Mouse (Mus musculus) midbrain, embryonic 11.5 days (tissue): ENCODE data around the gene Fkbp7. TPM values are rescaled to one million over a fixed set of nuclear protein-coding genes. Genes with fewer than 3 reads are reported as not detected.

Experiments
- ATAC-seq: fragments of 200-750 bp; cut with Nextera tagmentation; 2 replicates; pipeline ENCODE4 v1.8.0; 2017; ENCODE audit warnings: moderate TSS enrichment, moderate library complexity; ENCODE audit not compliant: low FRiP score
- DNase-seq: peaks from one replicate; pipeline ENCODE4 v3.0.0; 2015; ENCODE audit warnings: low spot score; ENCODE audit errors: missing footprints
- H3K27ac ChIP-seq: fragments of 300-500 bp; sonication (generic); 2 replicates; pipeline ENCODE4 v1.5.1; 2014; ENCODE audit warnings: low read depth, low read length
- H3K27me3 ChIP-seq: fragments of 300-500 bp; sonication (generic); 2 replicates; pipeline ENCODE4 v1.6.1; 2014; ENCODE audit warnings: mild to moderate bottlenecking, low read length, moderate library complexity, mixed read lengths; ENCODE audit not compliant: control insufficient read depth, insufficient read depth
- H3K36me3 ChIP-seq: fragments of 300-500 bp; sonication (generic); 2 replicates; pipeline ENCODE4 v1.6.1; 2014; ENCODE audit warnings: mild to moderate bottlenecking, low read length, moderate library complexity, mixed read lengths; ENCODE audit not compliant: control insufficient read depth, insufficient read depth
- H3K4me1 ChIP-seq: fragments of 300-500 bp; sonication (generic); 2 replicates; pipeline ENCODE4 v1.6.1; 2014; ENCODE audit warnings: low read length; ENCODE audit not compliant: control insufficient read depth, insufficient read depth
- H3K4me2 ChIP-seq: fragments of 300-500 bp; sonication (generic); 2 replicates; pipeline ENCODE4 v1.6.1; 2014; ENCODE audit warnings: mild to moderate bottlenecking, moderate library complexity
- H3K4me3 ChIP-seq: fragments of 300-500 bp; sonication (generic); 2 replicates; pipeline ENCODE4 v1.5.1; 2014; ENCODE audit warnings: low read depth, low read length
- H3K9ac ChIP-seq: fragments of 300-500 bp; sonication (generic); 2 replicates; pipeline ENCODE4 v1.6.1; 2014; ENCODE audit warnings: low read length
- H3K9me3 ChIP-seq: fragments of 300-500 bp; sonication (generic); 2 replicates; pipeline ENCODE4 v1.6.1; 2016; ENCODE audit warnings: low read length; ENCODE audit not compliant: control insufficient read depth
- WGBS: fragments of 180-500 bp; shearing (Covaris S2); extraction: QIAGEN DNeasy Blood & Tissue Kit; methylation state at CpG from one replicate; pipeline ENCODE4 v1.1.7; 2014; 5-methylcytosine and 5-hydroxymethylcytosine counted together
- polyA plus RNA-seq: library from polyadenylated mRNA; unstranded; fragments of >200 nt; fragmentation: Nextera tagmentation; extraction: Ambion mirVana; gene quantifications from 2 replicates; pipeline ENCODE4 v1.2.1, GENCODE M21; 2014

Fkbp7 gene
- polyA plus RNA-seq, 1 experiment from 2014 or later = 18.2 TPM

GRCm38 (mm10) chr2:76674725-76675427 is 2.0 kb upstream of the Fkbp7 start, which contains the start of gene Plekha3:
Gene Plekha3, plus strand, starts transcription at chr2:76675281.
- WGBS = 4% methylated on average over 52 of the region's 52 CpGs
- DNase-seq = peak; percentile 96
- Histone ChIP-seq H3K27me3 (no peaks in the 10 kb centered on the region), H3K4me2 (peak within 1 kb of the TSS; percentile 62), H3K27ac (peak within 1 kb of the TSS; percentile 53), H3K9me3 (no peaks in the 10 kb centered on the region), H3K9ac (peak within 1 kb of the TSS; percentile 90), H3K4me1 (peaks cover 14% of the 10 kb centered on the region), H3K4me3 (peak within 1 kb of the TSS; percentile 82), H3K36me3 (no peaks in the 10 kb centered on the region)
- ATAC-seq = peak; percentile 79

GRCm38 (mm10) chr2:76673472-76674081 is 661 bp upstream of the Fkbp7 start:
- no peaks in the 10 kb centered on the region for H3K9me3 ChIP-seq
- ATAC-seq (no peak), DNase-seq (peak; percentile 87)
- no peaks in the 10 kb centered on the region for H3K27me3 ChIP-seq
- H3K27ac ChIP-seq = peak overlapping the region; percentile 27; the same call in 1 of the 2 replicates
- no peak overlapping the region for H3K9ac ChIP-seq
- H3K4me1 ChIP-seq = peaks cover 14% of the 10 kb centered on the region
- peak overlapping the region; percentile 58 for H3K4me2 ChIP-seq
- H3K4me3 ChIP-seq = no peak overlapping the region
- no peaks in the 10 kb centered on the region for H3K36me3 ChIP-seq
- WGBS = 32% methylated on average over 7 of the region's 7 CpGs

- peak overlapping the region; percentile 68 for H3K9ac ChIP-seq
- WGBS = 47% methylated on average over 9 of the region's 9 CpGs
- no peak overlapping the region; the same call in 1 of the 2 replicates for H3K27ac ChIP-seq
- H3K4me2 ChIP-seq = peak overlapping the region; percentile 58
- H3K27me3 ChIP-seq = no peaks in the 10 kb centered on the region
- H3K4me3 ChIP-seq = peak overlapping the region; percentile 36
- no peaks in the 10 kb centered on the region for H3K9me3 ChIP-seq
- peaks cover 14% of the 10 kb centered on the region for H3K4me1 ChIP-seq
- ATAC-seq = no peak
- H3K36me3 ChIP-seq = no peaks in the 10 kb centered on the region
- no peak for DNase-seq
Measured at GRCm38 (mm10) chr2:76672134-76672745, 676 bp downstream of the Fkbp7 start.

GRCm38 (mm10) chr2:76671641-76672040 is 1.3 kb downstream of the Fkbp7 start:
- no peak for ATAC-seq
- Histone ChIP-seq H3K27ac (no peak overlapping the region), H3K9ac (peak overlapping the region; percentile 68), H3K4me2 (peak overlapping the region; percentile 58), H3K36me3 (no peaks in the 10 kb centered on the region), H3K27me3 (no peaks in the 10 kb centered on the region), H3K4me1 (peaks cover 14% of the 10 kb centered on the region), H3K9me3 (no peaks in the 10 kb centered on the region), H3K4me3 (peak overlapping the region; percentile 36; the same call in 1 of the 2 replicates)
- DNase-seq = peak; percentile 85
- 93% methylated on average over 6 of the region's 6 CpGs for WGBS

- H3K27me3 ChIP-seq = no peaks in the 10 kb centered on the region
Measured at GRCm38 (mm10) chr2:76667200-76667599, 5.7 kb downstream of the Fkbp7 start.

GRCm38 (mm10) chr2:76665531-76665930 is 7.4 kb downstream of the Fkbp7 start:
- Histone ChIP-seq H3K4me2 (no peak overlapping the region), H3K36me3 (no peaks in the 10 kb centered on the region), H3K27me3 (no peaks in the 10 kb centered on the region), H3K9ac (no peak overlapping the region), H3K4me1 (no peaks in the 10 kb centered on the region), H3K27ac (no peak overlapping the region), H3K4me3 (no peak overlapping the region), H3K9me3 (no peaks in the 10 kb centered on the region)
- DNase-seq = no peak
- WGBS = 94% methylated on average over 7 of the region's 7 CpGs
- ATAC-seq = no peak

More at GRCm38 (mm10) chr2:76667200-76667599, 5.7 kb downstream of the Fkbp7 start:
- DNase-seq (no peak), ATAC-seq (no peak)
- no peak overlapping the region for H3K4me2 ChIP-seq
- no peak overlapping the region for H3K4me3 ChIP-seq
- WGBS = 93% methylated on average over 5 of the region's 5 CpGs
- H3K4me1 ChIP-seq = no peaks in the 10 kb centered on the region
- no peaks in the 10 kb centered on the region for H3K36me3 ChIP-seq
- no peak overlapping the region for H3K9ac ChIP-seq
- no peaks in the 10 kb centered on the region for H3K9me3 ChIP-seq
- no peak overlapping the region for H3K27ac ChIP-seq

GRCm38 (mm10) chr2:76659419-76659818 is 13.5 kb downstream of the Fkbp7 start:
- H3K4me3 ChIP-seq = no peak overlapping the region
- H3K9me3 ChIP-seq = no peaks in the 10 kb centered on the region
- H3K27me3 ChIP-seq = no peaks in the 10 kb centered on the region
- DNase-seq (no peak), ATAC-seq (no peak)
- no peaks in the 10 kb centered on the region for H3K36me3 ChIP-seq
- no peak overlapping the region for H3K9ac ChIP-seq
- 49% methylated on average over 8 of the region's 8 CpGs for WGBS
- H3K4me1 ChIP-seq = no peaks in the 10 kb centered on the region
- no peak overlapping the region for H3K27ac ChIP-seq
- no peak overlapping the region for H3K4me2 ChIP-seq

- no peak overlapping the region for H3K27ac ChIP-seq
- DNase-seq = no peak
- H3K9me3 ChIP-seq = no peaks in the 10 kb centered on the region
- no peaks in the 10 kb centered on the region for H3K27me3 ChIP-seq
- ATAC-seq = no peak
- 82% methylated on average over 13 of the region's 13 CpGs for WGBS
- no peak overlapping the region for H3K9ac ChIP-seq
- H3K4me3 ChIP-seq = no peak overlapping the region
- no peaks in the 10 kb centered on the region for H3K36me3 ChIP-seq
- H3K4me1 ChIP-seq = no peaks in the 10 kb centered on the region
- no peak overlapping the region for H3K4me2 ChIP-seq
Measured at GRCm38 (mm10) chr2:76658551-76658950, 14.4 kb downstream of the Fkbp7 start.

- Histone ChIP-seq H3K9ac (no peak overlapping the region), H3K9me3 (no peaks in the 10 kb centered on the region), H3K36me3 (no peaks in the 10 kb centered on the region), H3K27ac (no peak overlapping the region), H3K4me1 (no peaks in the 10 kb centered on the region), H3K4me3 (no peak overlapping the region), H3K27me3 (no peaks in the 10 kb centered on the region), H3K4me2 (no peak overlapping the region)
- ATAC-seq (no peak), DNase-seq (peak; percentile 73)
- WGBS = 4% methylated on average over 1 of the region's 1 CpGs
Measured at GRCm38 (mm10) chr2:76655982-76656381, 16.9 kb downstream of the Fkbp7 start.
